Mouse (Mus musculus): Measurements from ENCODE around the gene Rcn3. TPM values are rescaled to one million over a fixed set of nuclear protein-coding genes. Genes with fewer than 3 reads are reported as not detected.
A peak's percentile ranks its signal among the peaks of the same experiment; 100 is the strongest.

The Rcn3 gene
- polyA plus RNA-seq, 1 experiment, result 3.1 TPM

DNA sequence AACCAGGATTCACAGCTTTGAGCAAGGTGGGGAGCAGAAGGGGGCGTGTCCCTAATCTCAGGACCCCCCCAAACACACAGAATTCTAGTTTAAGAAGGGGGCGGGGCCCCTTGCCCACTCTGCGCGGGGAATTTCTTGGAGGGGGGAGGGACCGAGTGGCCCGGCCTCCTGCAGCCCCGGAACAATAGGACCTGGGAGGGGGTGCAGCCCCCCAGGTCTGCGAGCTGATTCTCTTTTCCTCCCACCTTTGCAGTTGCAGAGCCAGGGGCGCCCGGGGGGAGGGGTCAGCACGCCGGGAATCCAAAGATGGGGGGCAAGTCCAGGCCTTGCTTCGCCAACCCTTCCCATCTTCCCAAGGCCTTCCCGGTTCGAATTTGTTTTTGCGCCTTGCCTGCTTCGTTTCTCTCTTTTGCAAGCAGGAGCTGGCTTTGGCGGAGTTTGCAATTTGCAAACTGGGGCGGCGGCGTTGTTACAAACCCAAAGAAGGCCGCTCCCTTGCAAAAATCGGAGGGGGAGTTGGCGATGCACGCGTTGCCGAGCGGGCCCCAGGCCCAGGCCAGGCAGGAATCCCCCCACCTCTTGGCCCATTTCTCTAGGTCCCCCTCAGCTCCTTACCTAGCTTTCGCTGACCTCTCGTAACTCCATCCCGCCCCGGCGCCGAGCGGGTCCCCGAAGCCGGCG lies 39.7 kb downstream of the Rcn3 start:
- Histone ChIP-seq H3K4me1 (ENCODE audit: control insufficient read depth, insufficient read depth, low read length) (peaks cover 4% of the 10 kb centered on the region), H3K27ac (ENCODE audit: insufficient read depth, low read depth, low read length) (peak overlapping the region; percentile 98), H3K4me3 (ENCODE audit: insufficient read depth, low read length) (peak overlapping the region; percentile 94)
- TF ChIP-seq CTCF (IDR thresholded peaks at IDR 0.05; ENCODE audit: low read depth, low read length), result no peak
- TF ChIP-seq POLR2A (IDR thresholded peaks at IDR 0.05; ENCODE audit: borderline replicate concordance, low read depth, low read length), result no peak

GRCm38 (mm10) chr7:45051601-45051974 lies 40.4 kb downstream of the Rcn3 start:
- TF ChIP-seq CTCF (IDR thresholded peaks at IDR 0.05; ENCODE audit: low read depth, low read length), result no peak
- no peak for TF ChIP-seq POLR2A (IDR thresholded peaks at IDR 0.05; ENCODE audit: borderline replicate concordance, low read depth, low read length)
- peak overlapping the region; percentile 94 for H3K4me3 ChIP-seq (ENCODE audit: insufficient read depth, low read length)
- H3K27ac ChIP-seq (ENCODE audit: insufficient read depth, low read depth, low read length), result peak overlapping the region; percentile 98; the same call in 1 of the 2 replicates
- H3K4me1 ChIP-seq (ENCODE audit: control insufficient read depth, insufficient read depth, low read length), result peaks cover 4% of the 10 kb centered on the region

DNA sequence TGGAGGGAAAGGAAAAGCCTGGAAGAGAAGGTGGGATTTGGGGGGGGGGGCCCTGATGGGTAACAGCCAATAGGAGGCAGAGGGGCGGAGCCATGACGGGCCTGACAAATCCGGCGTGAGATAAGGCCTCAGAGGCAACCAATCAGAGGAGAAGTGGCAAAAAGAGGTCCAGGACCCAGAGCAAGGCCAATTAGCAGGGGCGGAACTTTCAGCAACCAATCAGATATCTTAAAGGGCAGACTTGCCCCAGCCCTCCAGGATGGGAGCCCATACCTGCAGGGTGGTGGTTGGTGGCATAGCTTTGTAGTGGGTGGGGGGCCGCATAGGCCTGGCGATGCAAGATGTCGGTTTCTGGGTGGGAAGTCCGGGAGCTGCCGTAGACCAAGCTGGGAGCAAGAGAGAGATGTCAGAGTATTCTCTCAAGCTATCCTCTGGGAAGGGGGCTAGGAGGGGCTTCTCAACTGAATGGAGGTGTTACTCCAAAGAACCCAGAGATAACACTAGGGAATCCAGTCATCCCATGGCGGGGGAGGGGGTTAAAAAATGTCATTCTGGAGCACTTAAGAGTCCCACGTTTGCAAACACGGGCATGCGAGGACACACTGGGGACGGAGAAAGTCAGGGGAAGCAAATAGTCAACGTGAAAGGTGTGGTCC lies 40.9 kb downstream of the Rcn3 start:
- Histone ChIP-seq H3K4me1 (ENCODE audit: control insufficient read depth, insufficient read depth, low read length) (peaks cover 4% of the 10 kb centered on the region), H3K4me3 (ENCODE audit: insufficient read depth, low read length) (peak overlapping the region; percentile 94), H3K27ac (ENCODE audit: insufficient read depth, low read depth, low read length) (0 out of 2 replicates have a peak overlapping the region, but pooled peaks have one; percentile 98)
- TF ChIP-seq POLR2A (IDR thresholded peaks at IDR 0.05; ENCODE audit: borderline replicate concordance, low read depth, low read length) (no peak), CTCF (IDR thresholded peaks at IDR 0.05; ENCODE audit: low read depth, low read length) (no peak)

GRCm38 (mm10) chr7:45048923-45049657 lies 42.9 kb downstream of the Rcn3 start:
- Histone ChIP-seq H3K4me1 (ENCODE audit: control insufficient read depth, insufficient read depth, low read length) (peaks cover 4% of the 10 kb centered on the region), H3K4me3 (ENCODE audit: insufficient read depth, low read length) (no peak overlapping the region), H3K27ac (ENCODE audit: insufficient read depth, low read depth, low read length) (no peak overlapping the region)
- TF ChIP-seq CTCF (IDR thresholded peaks at IDR 0.05; ENCODE audit: low read depth, low read length) (no peak), POLR2A (IDR thresholded peaks at IDR 0.05; ENCODE audit: borderline replicate concordance, low read depth, low read length) (no peak)

- peaks cover 4% of the 10 kb centered on the region for H3K4me1 ChIP-seq (ENCODE audit: control insufficient read depth, insufficient read depth, low read length)
- no peak overlapping the region for H3K27ac ChIP-seq (ENCODE audit: insufficient read depth, low read depth, low read length)
- no peak overlapping the region for H3K4me3 ChIP-seq (ENCODE audit: insufficient read depth, low read length)
- no peak for TF ChIP-seq CTCF (IDR thresholded peaks at IDR 0.05; ENCODE audit: low read depth, low read length)
- TF ChIP-seq POLR2A (IDR thresholded peaks at IDR 0.05; ENCODE audit: borderline replicate concordance, low read depth, low read length), result no peak
Observed at GRCm38 (mm10) chr7:45048001-45048890, 43.8 kb downstream of the Rcn3 start.

GRCm38 (mm10) chr7:45047491-45047890 lies 44.5 kb downstream of the Rcn3 start:
- Histone ChIP-seq H3K4me1 (ENCODE audit: control insufficient read depth, insufficient read depth, low read length) (peaks cover 4% of the 10 kb centered on the region), H3K4me3 (ENCODE audit: insufficient read depth, low read length) (no peak overlapping the region), H3K27ac (ENCODE audit: insufficient read depth, low read depth, low read length) (no peak overlapping the region)
- no peak for TF ChIP-seq CTCF (IDR thresholded peaks at IDR 0.05; ENCODE audit: low read depth, low read length)
- no peak for TF ChIP-seq POLR2A (IDR thresholded peaks at IDR 0.05; ENCODE audit: borderline replicate concordance, low read depth, low read length)

GRCm38 (mm10) chr7:45046853-45047350 lies 45.1 kb downstream of the Rcn3 start:
- Histone ChIP-seq H3K4me3 (ENCODE audit: insufficient read depth, low read length) (no peak overlapping the region), H3K4me1 (ENCODE audit: control insufficient read depth, insufficient read depth, low read length) (peaks cover 4% of the 10 kb centered on the region), H3K27ac (ENCODE audit: insufficient read depth, low read depth, low read length) (no peak overlapping the region)
- TF ChIP-seq CTCF (IDR thresholded peaks at IDR 0.05; ENCODE audit: low read depth, low read length) (no peak), POLR2A (IDR thresholded peaks at IDR 0.05; ENCODE audit: borderline replicate concordance, low read depth, low read length) (no peak)

- no peak overlapping the region for H3K27ac ChIP-seq (ENCODE audit: insufficient read depth, low read depth, low read length)
- H3K4me1 ChIP-seq (ENCODE audit: control insufficient read depth, insufficient read depth, low read length), result no peaks in the 10 kb centered on the region
- no peak overlapping the region for H3K4me3 ChIP-seq (ENCODE audit: insufficient read depth, low read length)
- TF ChIP-seq POLR2A (IDR thresholded peaks at IDR 0.05; ENCODE audit: borderline replicate concordance, low read depth, low read length) (no peak), CTCF (IDR thresholded peaks at IDR 0.05; ENCODE audit: low read depth, low read length) (no peak)
Observed at GRCm38 (mm10) chr7:45045741-45046140, 46.3 kb downstream of the Rcn3 start.

DNA sequence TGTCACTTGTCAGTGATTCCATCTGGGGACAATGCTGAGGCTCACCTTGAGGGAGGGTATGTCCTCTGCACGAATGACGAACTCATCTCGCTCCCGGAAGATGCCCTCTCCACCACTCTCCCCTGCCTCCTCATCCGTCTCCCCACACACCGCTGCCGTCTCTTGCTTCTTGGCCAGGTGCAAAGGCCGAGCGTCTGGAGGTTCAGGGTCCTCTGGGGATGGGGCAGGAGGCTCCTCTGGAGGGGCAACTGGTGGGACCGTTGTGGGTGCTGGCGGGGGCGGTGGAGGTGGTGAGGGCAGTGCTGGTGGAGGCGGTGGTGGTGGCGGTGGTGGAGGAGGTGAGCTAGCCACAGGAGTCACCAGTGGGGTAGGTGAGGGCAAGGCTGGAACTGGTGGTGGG lies 48.7 kb downstream of the Rcn3 start:
- Histone ChIP-seq H3K27ac (ENCODE audit: insufficient read depth, low read depth, low read length) (no peak overlapping the region), H3K4me1 (ENCODE audit: control insufficient read depth, insufficient read depth, low read length) (no peaks in the 10 kb centered on the region), H3K4me3 (ENCODE audit: insufficient read depth, low read length) (no peak overlapping the region)
- TF ChIP-seq POLR2A (IDR thresholded peaks at IDR 0.05; ENCODE audit: borderline replicate concordance, low read depth, low read length) (no peak), CTCF (IDR thresholded peaks at IDR 0.05; ENCODE audit: low read depth, low read length) (no peak)

Measured in bone marrow macrophage, adult 2 months (primary cell).